Mouse (Mus musculus) cortical plate, adult 2 months (tissue): Measurements from ENCODE around the gene Map3k13. TPM values are rescaled to one million over a fixed set of nuclear protein-coding genes. Genes with fewer than 3 reads are reported as not detected.
"Not testable (repeated sequence)": the region's sequence is repeated elsewhere in the genome, so short reads cannot be mapped to it uniquely, and the experiment has no call there.

ENCODE experiments used
- H3K27ac ChIP-seq: fragments of 200-500 bp; 2 replicates; pipeline ENCODE4 v1.5.1; 2012; ENCODE audit warnings: low read length, control low read depth, inconsistent platforms; ENCODE audit not compliant: insufficient read depth
- H3K4me1 ChIP-seq: fragments of 200-500 bp; 2 replicates; pipeline ENCODE4 v1.6.1; 2011; ENCODE audit warnings: low read length; ENCODE audit not compliant: control insufficient read depth, insufficient read depth
- H3K4me3 ChIP-seq: fragments of 200-500 bp; 2 replicates; pipeline ENCODE4 v1.5.1; 2011; ENCODE audit warnings: mild to moderate bottlenecking, low read length, control low read depth; ENCODE audit not compliant: insufficient read depth
- CTCF ChIP-seq: fragments of 200-500 bp; IDR thresholded peaks from 2 replicates; pipeline ENCODE4 v1.5.1; 2011; ENCODE audit warnings: mild to moderate bottlenecking, control low read depth, low read length; ENCODE audit not compliant: insufficient read depth; ENCODE audit errors: extremely low read depth
- POLR2A ChIP-seq: fragments of 200-500 bp; IDR thresholded peaks from 2 replicates; pipeline ENCODE4 v1.6.1; 2011; ENCODE audit warnings: mild to moderate bottlenecking, low read length, control low read depth; ENCODE audit not compliant: insufficient read depth; ENCODE audit errors: extremely low read depth
- polyA plus RNA-seq: library from polyadenylated mRNA; depleted of rRNA; stranded (reverse); fragments of >200 nt; gene quantifications from 2 replicates; pipeline ENCODE4 v1.2.3, GENCODE M21; 2012

The Map3k13 gene
- polyA plus RNA-seq, 1 experiment, result 8.1 TPM

DNA sequence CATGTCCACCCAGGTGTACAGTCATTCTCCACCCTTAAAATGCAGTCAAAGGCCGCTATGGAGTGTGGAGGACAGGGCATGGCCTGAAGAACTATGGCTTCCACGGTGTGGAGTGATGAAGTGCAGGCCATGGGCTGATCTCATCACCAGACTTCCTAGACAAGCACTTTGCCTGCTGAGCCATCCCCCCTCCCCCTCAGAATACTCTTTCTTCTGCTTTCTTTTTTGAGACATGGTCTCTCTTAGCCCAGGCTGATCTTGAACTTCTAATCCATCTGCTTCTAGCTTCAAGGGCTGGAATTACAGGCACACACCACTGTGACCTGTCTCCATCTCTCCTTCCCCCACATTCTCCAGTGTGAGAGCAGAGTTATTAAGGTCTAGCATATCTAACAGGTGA is 93.5 kb downstream of the Map3k13 start:
- H3K4me1 ChIP-seq, result no peaks in the 10 kb centered on the region
- H3K4me3 ChIP-seq, result no peak overlapping the region
- H3K27ac ChIP-seq, result no peak overlapping the region
- TF ChIP-seq CTCF (no peak), POLR2A (no peak)

DNA sequence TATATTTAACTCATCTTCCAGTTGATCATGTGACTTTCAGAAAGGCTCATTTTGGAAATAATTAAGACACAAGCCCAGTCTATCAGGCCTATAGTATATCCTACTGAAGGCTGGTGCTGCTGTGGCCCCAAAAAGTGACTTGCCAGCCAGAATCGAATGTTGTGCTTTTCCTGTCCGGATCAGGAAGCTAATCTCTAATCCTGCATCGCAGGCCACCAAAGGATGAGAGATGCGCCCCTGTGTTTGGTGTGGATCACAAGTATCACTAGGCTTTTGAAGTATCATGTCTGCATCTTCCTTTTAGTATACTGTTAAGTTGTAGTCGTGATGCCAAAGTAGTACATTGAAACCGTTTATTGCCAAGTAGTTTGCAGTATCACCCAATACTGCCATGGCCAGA is 99.7 kb downstream of the Map3k13 start:
- TF ChIP-seq CTCF, result no peak
- no peak for TF ChIP-seq POLR2A
- H3K4me1 ChIP-seq, result no peaks in the 10 kb centered on the region
- no peak overlapping the region for H3K4me3 ChIP-seq
- H3K27ac ChIP-seq, result no peak overlapping the region

DNA sequence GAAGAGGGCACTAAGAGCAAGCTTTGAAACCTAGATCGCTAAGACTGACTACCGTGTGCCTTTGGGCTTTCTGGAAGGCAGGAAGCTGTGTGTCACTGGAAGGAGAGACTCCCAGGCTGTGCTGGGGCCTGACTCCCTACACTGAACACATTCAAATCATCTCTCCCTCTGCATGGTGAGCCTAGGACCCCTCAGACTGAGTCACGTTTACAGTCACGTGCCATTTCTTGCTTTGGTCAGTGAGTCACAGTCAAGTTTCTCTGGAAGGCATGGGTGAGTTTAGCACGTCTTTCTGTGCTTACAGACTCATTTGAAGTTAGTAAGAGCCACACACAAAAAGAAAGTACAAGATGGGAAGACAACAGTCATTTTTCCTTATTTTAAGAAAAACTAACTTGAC is 107.1 kb downstream of the Map3k13 start:
- Histone ChIP-seq H3K4me3 (no peak overlapping the region), H3K4me1 (no peaks in the 10 kb centered on the region), H3K27ac (no peak overlapping the region)
- TF ChIP-seq POLR2A (no peak), CTCF (no peak)

DNA sequence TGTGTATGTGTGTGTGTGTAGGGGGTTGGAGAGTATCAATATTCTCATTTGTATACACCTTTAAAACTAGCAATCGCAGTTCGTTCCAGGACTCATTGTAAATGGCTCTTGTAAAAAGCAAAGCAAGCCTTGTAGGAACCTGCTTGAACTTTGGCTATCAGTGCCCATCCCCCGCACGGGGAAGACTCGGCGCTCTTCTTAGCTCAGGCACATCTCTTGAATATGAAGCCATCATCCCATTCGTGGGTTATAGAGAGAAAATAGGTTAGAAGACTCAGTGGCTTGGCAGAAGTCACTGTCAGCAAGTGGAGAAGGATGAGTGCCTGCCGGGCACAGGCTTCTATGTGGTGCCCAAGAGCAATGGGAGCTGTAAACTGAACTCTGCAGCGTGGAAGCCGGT is 110.5 kb downstream of the Map3k13 start:
- H3K4me3 ChIP-seq, result no peak overlapping the region
- H3K27ac ChIP-seq, result no peak overlapping the region
- no peak for TF ChIP-seq POLR2A
- no peak for TF ChIP-seq CTCF

DNA sequence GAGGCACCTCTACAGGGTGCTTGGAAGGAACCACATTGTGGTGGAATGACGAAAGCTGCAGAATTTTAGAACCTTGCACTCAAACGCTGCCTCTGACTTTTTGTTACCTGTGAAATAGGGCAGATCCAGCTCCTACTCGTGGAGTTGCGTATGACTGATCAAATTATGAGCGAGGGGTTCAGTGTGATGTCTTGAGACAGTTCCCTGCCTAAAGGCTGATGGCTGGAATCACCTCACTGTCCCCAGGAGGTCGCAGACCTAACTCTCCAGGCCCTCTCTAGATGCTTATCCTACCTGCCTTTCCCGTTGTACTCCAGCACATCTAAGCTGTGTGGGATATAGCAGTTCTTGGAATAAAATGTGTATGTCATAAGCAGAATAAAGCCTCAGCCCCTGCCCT is 111.8 kb downstream of the Map3k13 start:
- TF ChIP-seq CTCF (no peak), POLR2A (no peak)
- Histone ChIP-seq H3K4me3 (no peak overlapping the region), H3K27ac (no peak overlapping the region), H3K4me1 (no peaks in the 10 kb centered on the region)

More for the DNA sequence above, 110.5 kb downstream of the Map3k13 start:
- H3K4me1 ChIP-seq, result no peaks in the 10 kb centered on the region

DNA sequence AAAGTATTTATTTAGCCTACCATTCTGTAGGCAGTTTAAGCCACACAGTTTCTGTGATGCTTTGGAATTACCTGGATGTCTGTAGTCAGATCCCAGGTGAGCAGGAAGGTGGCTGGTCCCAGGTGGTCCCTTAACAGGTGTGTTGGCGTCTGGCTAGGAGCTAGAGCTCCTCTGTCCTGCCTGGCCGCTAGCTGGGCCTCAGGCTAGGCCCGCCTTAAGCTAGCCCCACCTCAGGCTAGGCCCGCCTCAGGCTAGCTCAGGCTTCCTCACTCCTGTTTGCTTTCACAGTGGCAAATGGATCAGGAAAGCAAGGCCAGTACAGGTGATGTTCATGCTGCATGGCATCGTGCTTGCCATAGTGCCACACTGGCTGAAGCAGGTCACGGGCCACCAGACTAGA is 112.8 kb downstream of the Map3k13 start:
- H3K27ac ChIP-seq, result no peak overlapping the region
- H3K4me3 ChIP-seq, result no peak overlapping the region
- TF ChIP-seq CTCF, result no peak
- TF ChIP-seq POLR2A, result no peak
- no peaks in the 10 kb centered on the region for H3K4me1 ChIP-seq

DNA sequence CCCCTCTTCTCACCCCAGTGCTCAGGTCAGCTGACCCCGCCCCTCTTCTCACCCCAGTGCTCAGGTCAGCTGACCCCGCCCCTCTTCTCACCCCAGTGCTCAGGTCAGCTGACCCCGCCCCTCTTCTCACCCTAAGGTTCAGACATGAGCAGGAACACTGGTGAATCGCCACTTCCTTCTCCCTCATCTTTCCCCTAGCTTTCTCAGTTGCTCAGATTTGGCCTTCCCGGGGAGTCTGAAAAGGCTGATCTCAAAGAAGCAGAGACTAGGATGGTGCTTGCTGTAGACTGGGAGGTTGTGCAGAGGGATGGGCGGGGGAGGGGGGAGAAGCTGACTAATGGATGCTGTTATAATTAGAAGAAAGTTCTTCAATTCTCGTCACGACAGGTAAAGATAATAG is 114.8 kb downstream of the Map3k13 start:
- H3K4me1 ChIP-seq, H3K4me3 ChIP-seq, H3K27ac ChIP-seq: not testable (repeated sequence)

DNA sequence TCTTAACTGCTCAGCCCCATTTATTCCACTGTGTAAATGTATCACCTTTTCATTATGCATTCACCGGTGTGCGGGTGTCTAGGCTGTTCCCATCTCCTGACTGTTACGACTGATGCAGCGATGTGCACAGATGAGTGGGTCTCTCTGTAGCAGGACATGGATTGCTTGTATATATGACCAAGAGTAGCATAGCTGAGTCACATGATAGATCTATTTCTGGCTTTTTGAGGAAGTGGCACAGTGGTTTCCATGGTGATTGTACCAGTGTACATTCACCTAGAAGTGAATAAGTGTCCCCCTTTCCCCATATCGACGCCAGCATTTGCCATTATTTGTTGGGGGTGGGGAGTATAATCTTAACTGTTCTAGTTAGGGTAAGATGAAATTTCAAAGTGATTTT is 119.2 kb downstream of the Map3k13 start:
- TF ChIP-seq CTCF, result no peak
- TF ChIP-seq POLR2A, result no peak
- peaks cover 2% of the 10 kb centered on the region; the same call in 1 of the 2 replicates for H3K4me1 ChIP-seq
- H3K4me3 ChIP-seq, result no peak overlapping the region
- H3K27ac ChIP-seq, result no peak overlapping the region

DNA sequence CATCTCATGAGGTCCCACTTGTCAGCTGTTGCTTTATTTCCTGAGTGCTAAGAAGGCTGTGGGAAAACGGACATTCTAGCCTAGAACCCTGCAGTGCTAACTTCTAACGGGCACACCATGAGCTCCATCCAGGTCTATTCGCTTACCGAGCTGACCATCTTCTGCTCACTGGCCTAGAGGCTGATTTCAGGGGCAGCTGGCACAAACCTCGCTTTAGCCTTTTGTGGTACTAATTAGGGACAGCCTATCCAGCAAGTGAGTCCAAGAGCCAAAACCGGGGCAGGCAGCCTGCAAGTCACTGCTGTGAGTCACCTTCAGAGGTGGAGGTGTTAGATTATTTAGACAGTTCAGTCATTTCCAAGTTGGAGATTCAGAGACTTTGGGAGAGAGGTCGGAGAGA is 122.5 kb downstream of the Map3k13 start:
- no peak overlapping the region for H3K4me3 ChIP-seq
- TF ChIP-seq CTCF, result no peak
- no peak for TF ChIP-seq POLR2A
- peaks cover 2% of the 10 kb centered on the region; the same call in 1 of the 2 replicates for H3K4me1 ChIP-seq
- no peak overlapping the region for H3K27ac ChIP-seq

DNA sequence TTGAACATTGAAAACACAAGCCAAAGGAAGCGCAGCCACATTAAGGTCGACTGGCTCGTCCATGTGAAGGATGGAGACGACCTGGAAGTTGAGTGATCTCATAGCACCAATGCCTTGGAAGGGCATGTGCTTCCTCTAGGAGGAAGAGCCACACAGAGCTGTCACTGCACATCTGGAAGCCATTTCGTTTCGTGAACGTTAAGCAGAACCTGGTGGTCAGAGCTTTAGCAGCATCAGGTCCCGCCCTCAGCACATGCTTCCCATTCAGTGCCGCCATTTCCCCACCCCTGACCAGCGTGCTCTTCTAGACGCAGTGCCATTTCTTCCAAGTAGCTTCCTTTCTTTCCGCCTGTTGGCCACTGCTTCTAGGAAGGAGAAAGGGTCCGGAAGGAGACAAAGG is 134.3 kb downstream of the Map3k13 start:
- no peak for TF ChIP-seq CTCF
- TF ChIP-seq POLR2A, result no peak
- H3K4me1 ChIP-seq, result no peaks in the 10 kb centered on the region
- H3K4me3 ChIP-seq, result no peak overlapping the region
- H3K27ac ChIP-seq, result no peak overlapping the region

DNA sequence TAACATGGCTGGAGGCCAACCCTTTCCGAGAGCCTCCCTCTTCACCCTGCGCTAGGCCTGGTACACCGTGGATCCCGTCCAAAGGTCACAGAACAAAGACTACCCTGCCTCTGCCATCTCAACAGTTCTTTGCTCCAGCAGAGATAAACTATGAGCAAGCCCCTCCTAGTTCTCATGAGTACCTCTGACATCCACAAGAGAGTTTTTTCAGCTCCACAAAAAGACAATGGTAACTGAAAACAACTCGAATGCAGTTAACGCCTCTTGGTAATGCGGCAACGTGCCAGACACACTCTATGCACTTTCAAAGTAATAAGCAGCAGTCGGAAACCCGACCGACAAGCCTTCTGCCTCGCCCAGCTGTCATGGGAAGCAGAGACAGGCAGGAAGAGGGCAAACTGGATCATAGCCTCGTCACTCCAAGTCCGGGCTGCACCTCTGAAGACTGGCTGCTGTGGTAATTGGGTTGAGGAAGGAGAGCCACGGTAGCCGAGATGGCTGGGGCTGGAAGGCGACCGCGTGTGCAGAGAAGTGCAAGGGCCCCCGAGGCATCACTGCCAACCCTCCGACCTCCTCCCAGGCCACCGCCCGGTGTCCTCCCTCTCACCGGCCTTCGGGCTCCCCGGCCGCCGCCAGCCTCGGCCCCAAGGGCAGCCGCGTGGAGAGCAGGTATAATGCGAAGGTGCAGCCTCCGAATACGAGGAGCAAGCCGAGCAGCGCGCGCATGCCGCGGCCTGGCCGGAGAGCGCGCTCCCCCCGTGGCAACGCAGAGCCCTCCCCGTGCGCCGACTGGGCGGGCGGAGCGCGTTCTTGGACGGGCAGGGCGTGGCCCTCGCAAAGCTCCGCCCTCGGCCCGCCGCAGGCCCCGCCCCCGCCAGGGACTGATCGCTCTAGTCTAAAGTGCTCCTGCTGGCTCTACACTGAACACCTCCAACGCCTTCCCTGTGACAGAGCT is 152.9 kb downstream of the Map3k13 start, which contains the start of gene Tmem41a:
Gene Tmem41a, minus strand, starts transcription at position 792 of the 955 bp plus-strand sequence.
- peaks cover 3% of the 10 kb centered on the region; the same call in 1 of the 2 replicates for H3K4me1 ChIP-seq
- H3K4me3 ChIP-seq, result peak within 1 kb of the TSS; percentile 87
- no peak within 1 kb of the TSS for H3K27ac ChIP-seq
- TF ChIP-seq POLR2A, result peak; percentile 68
- no peak for TF ChIP-seq CTCF
